ENCODE assay signal across 8 mouse cellular contexts in the genomic region with DNA sequence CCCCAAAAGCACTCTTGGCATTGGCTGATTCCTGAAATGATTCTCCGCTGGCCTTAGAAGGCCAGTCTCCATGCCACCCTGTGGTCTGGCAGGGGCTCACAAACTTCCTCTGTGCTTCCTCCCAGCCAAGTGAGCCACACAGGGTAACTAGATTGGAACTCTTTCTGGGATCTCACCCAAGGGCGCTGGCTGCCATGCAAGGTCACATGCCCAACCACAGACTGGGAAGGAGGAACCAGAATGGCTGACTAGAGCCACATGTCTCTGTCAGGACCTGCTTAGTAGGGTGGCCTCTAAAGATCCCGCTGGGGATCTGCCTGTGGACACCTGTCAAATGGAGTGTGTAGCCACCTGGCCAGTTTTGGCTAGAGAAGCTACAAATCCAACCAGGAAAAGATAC.
DNase-seq lines count a peak whose midpoint lies in the region; ATAC-seq and TF ChIP-seq lines count a peak whose summit lies in the region.
"Had no signal": no experiment of that assay in that cellular context is flagged by ENCODE, and none has a peak within 500 bp of the region (broad histone marks: within the 10 kb centered on the region; RNA-seq: fewer than 3 reads in every experiment).

No protein-coding gene starts in this region.

- peaks cover 7% of the 10 kb centered on the region; the same call in 1 of the 2 replicates for H3K4me1 ChIP-seq in embryonic facial prominence, embryonic 15.5 days
- H3K4me1 ChIP-seq in thymus, adult 2 months (replicated peaks; ENCODE audit: control insufficient read depth, insufficient read depth, low read length) = no peaks in the 10 kb centered on the region

- ATAC-seq in embryonic facial prominence, embryonic 15.5 days (ENCODE audit: insufficient number of reproducible peaks, low FRiP score, low TSS enrichment, low read depth) = peak; percentile 57
- ATAC-seq in activated CD4-positive, CD25-positive, alpha-beta regulatory T cell, adult 4 months = no peak

- peak; percentile 59 for DNase-seq in adipocyte (ENCODE audit: low spot score)
- DNase-seq in layer of hippocampus, adult 2 months (ENCODE audit: low spot score in 2 of 2) = peak; percentile 54 to 61
- DNase-seq in spleen, postnatal 10 days (ENCODE audit: low spot score in 2 of 2) = no peak
- DNase-seq in thymus, adult 2 months = no peak

- no peak overlapping the region for H3K27ac ChIP-seq in embryonic facial prominence, embryonic 15.5 days (replicated peaks)
- peak overlapping the region; percentile 61; the same call in 1 of the 2 replicates for H3K27ac ChIP-seq in layer of hippocampus, adult 2 months
- H3K27ac ChIP-seq in thymus, adult 2 months (ENCODE audit: control insufficient read depth, insufficient read depth, low read length) = no peak overlapping the region
- H3K27ac ChIP-seq: lung, embryonic 15.5 days had no signal

- no peak overlapping the region for H3ac ChIP-seq in C2C12 (ENCODE audit: control insufficient read depth, insufficient read length, low read depth)

- H3K27me3 ChIP-seq in C2C12 (ENCODE audit: control insufficient read depth, insufficient read depth, insufficient read length) = peaks cover 7% of the 10 kb centered on the region
- H3K27me3 ChIP-seq in embryonic facial prominence, embryonic 15.5 days = no peaks in the 10 kb centered on the region
- no peaks in the 10 kb centered on the region for H3K27me3 ChIP-seq in thymus, adult 2 months (ENCODE audit: control insufficient read depth, insufficient read depth, low read length)
- H3K27me3 ChIP-seq: lung, embryonic 15.5 days had no signal

- TF ChIP-seq POLR2A in thymus, adult 2 months (IDR thresholded peaks at IDR 0.05; ENCODE audit: control insufficient read depth, extremely low read depth, insufficient read depth, low read length, poor library complexity) = no peak

- no peak for TF ChIP-seq CTCF in C2C12 (IDR thresholded peaks at IDR 0.05; ENCODE audit: control insufficient read depth, insufficient read depth, insufficient read length)
- no peak for TF ChIP-seq CTCF in layer of hippocampus, adult 2 months (conservative IDR thresholded peaks at IDR 0.05)
- TF ChIP-seq CTCF in thymus, adult 2 months (IDR thresholded peaks at IDR 0.05; ENCODE audit: borderline replicate concordance, control insufficient read depth, extremely low read depth, insufficient read depth, low read length, poor library complexity) = no peak

- WGBS in embryonic facial prominence, embryonic 15.5 days = 87% methylated on average over 3 of the region's 3 CpGs
- 71% methylated on average over 3 of the region's 3 CpGs for WGBS in thymus, adult 2 months

- H3K4me2 ChIP-seq in embryonic facial prominence, embryonic 15.5 days (replicated peaks) = no peak overlapping the region
- H3K4me2 ChIP-seq: lung, embryonic 15.5 days had no signal

- no peak overlapping the region for H3K4me3 ChIP-seq in C2C12 (ENCODE audit: insufficient read depth, poor library complexity, severe bottlenecking)
- H3K4me3 ChIP-seq in embryonic facial prominence, embryonic 15.5 days (replicated peaks) = no peak overlapping the region
- no peak overlapping the region for H3K4me3 ChIP-seq in layer of hippocampus, adult 2 months
- no peak overlapping the region for H3K4me3 ChIP-seq in thymus, adult 2 months (ENCODE audit: control insufficient read depth, insufficient read depth, low read length)
- H3K4me3 ChIP-seq: lung, embryonic 15.5 days had no signal

- no peaks in the 10 kb centered on the region for H3K36me3 ChIP-seq in C2C12 (ENCODE audit: control insufficient read depth, insufficient read depth)
- H3K36me3 ChIP-seq in embryonic facial prominence, embryonic 15.5 days = no peaks in the 10 kb centered on the region
- no peaks in the 10 kb centered on the region for H3K36me3 ChIP-seq in thymus, adult 2 months (ENCODE audit: control insufficient read depth, insufficient read depth, low read length)
- H3K36me3 ChIP-seq: lung, embryonic 15.5 days had no signal

- no peaks in the 10 kb centered on the region for H3K79me2 ChIP-seq in C2C12 (ENCODE audit: control insufficient read depth, insufficient read depth)

- H3K79me3 ChIP-seq in C2C12 (ENCODE audit: low read depth) = no peaks in the 10 kb centered on the region

- no peak overlapping the region for H3K9ac ChIP-seq in embryonic facial prominence, embryonic 15.5 days
- H3K9ac ChIP-seq: lung, embryonic 15.5 days had no signal

- H3K9me3 ChIP-seq in embryonic facial prominence, embryonic 15.5 days (replicated peaks) = no peaks in the 10 kb centered on the region
- H3K9me3 ChIP-seq: lung, embryonic 15.5 days had no signal

TF ChIP-seq in C2C12, 6 proteins besides CTCF, POLR2A, EP300 and RAD21:
- TF ChIP-seq CEBPB (IDR thresholded peaks at IDR 0.05; ENCODE audit: low read depth) (no peak), MAX (IDR thresholded peaks at IDR 0.05) (no peak), MYOG (IDR thresholded peaks at IDR 0.05; ENCODE audit: control insufficient read depth, extremely low read depth, insufficient read length) (no peak), MYOD1 (IDR thresholded peaks at IDR 0.05; ENCODE audit: control insufficient read depth, insufficient read length, low read depth) (no peak), USF1 (IDR thresholded peaks at IDR 0.05; ENCODE audit: low read depth) (peak; percentile 78), FOSL1 (IDR thresholded peaks at IDR 0.05; ENCODE audit: insufficient read depth, low read length, poor library complexity, severe bottlenecking) (no peak)

Comparison
In these comparisons a context has a peak if more than half of its experiments do, and no peak if none do; other contexts are left out.
1. DNase-seq: peak in adipocyte (single experiment) and layer of hippocampus, adult 2 months (2 of 2); none in spleen, postnatal 10 days (0 of 2) and thymus, adult 2 months (single experiment).